Mouse (Mus musculus) embryonic facial prominence, embryonic 11.5 days (tissue): ENCODE measurements around the gene Alg6. TPM values are rescaled to one million over a fixed set of nuclear protein-coding genes. Genes with fewer than 3 reads are reported as not detected.

Source experiments
- ATAC-seq: fragments of 200-750 bp; cut with Nextera tagmentation; replicated peaks from 2 replicates; pipeline ENCODE4 v1.8.0; 2017; ENCODE audit warnings: low read depth; ENCODE audit not compliant: insufficient number of reproducible peaks, low FRiP score, low TSS enrichment
- DNase-seq: peaks from one replicate; pipeline ENCODE4 v3.0.0-alpha.2; 2015; ENCODE audit warnings: low spot score
- H3K27ac ChIP-seq: fragments of 300-500 bp; sonication (generic); replicated peaks from 2 replicates; pipeline ENCODE4 v1.5.1; 2014; ENCODE audit warnings: mild to moderate bottlenecking, low read depth, low read length, control low read depth
- H3K27me3 ChIP-seq: fragments of 300-500 bp; sonication (generic); 2 replicates; pipeline ENCODE4 v1.6.1; 2014; ENCODE audit warnings: mild to moderate bottlenecking, low read length, moderate library complexity, mixed read lengths; ENCODE audit not compliant: control insufficient read depth, insufficient read depth
- H3K36me3 ChIP-seq: fragments of 300-500 bp; sonication (generic); replicated peaks from 2 replicates; pipeline ENCODE4 v1.6.1; 2014; ENCODE audit warnings: low read depth, mild to moderate bottlenecking, low read length, moderate library complexity, mixed read lengths; ENCODE audit not compliant: control insufficient read depth, insufficient read depth
- H3K4me1 ChIP-seq: fragments of 300-500 bp; sonication (generic); 2 replicates; pipeline ENCODE4 v1.6.1; 2014; ENCODE audit warnings: low read length, mixed read lengths; ENCODE audit not compliant: control insufficient read depth, insufficient read depth
- H3K4me2 ChIP-seq: fragments of 300-500 bp; sonication (generic); 2 replicates; pipeline ENCODE4 v1.6.1; 2014; ENCODE audit warnings: low read depth, mild to moderate bottlenecking, control low read depth, low read length, moderate library complexity
- H3K4me3 ChIP-seq: fragments of 300-500 bp; sonication (generic); 2 replicates; pipeline ENCODE4 v1.5.1; 2014; ENCODE audit warnings: low read depth, low read length, control low read depth
- H3K9ac ChIP-seq: fragments of 300-500 bp; sonication (generic); replicated peaks from 2 replicates; pipeline ENCODE4 v1.6.1; 2014; ENCODE audit warnings: mild to moderate bottlenecking, control low read depth, low read length
- H3K9me3 ChIP-seq: fragments of 300-500 bp; sonication (generic); replicated peaks from 2 replicates; pipeline ENCODE4 v1.6.1; 2016; ENCODE audit warnings: mild to moderate bottlenecking, low read length, inconsistent platforms, mixed read lengths; ENCODE audit not compliant: control insufficient read depth
- WGBS: fragments of 180-500 bp; shearing (Covaris S2); extraction: QIAGEN DNeasy Blood & Tissue Kit; methylation state at CpG from one replicate; pipeline ENCODE4 v1.1.7; 2014; 5-methylcytosine and 5-hydroxymethylcytosine counted together
- polyA plus RNA-seq: library from polyadenylated mRNA; unstranded; fragments of >200 nt; fragmentation: Nextera tagmentation; extraction: Ambion mirVana; gene quantifications from 2 replicates; pipeline ENCODE4 v1.2.1, GENCODE M21; 2014

Gene Alg6
- 19.8 and 20.4 TPM in 2 replicates for polyA plus RNA-seq

- Histone ChIP-seq H3K4me3 (peak within 1 kb of the TSS; percentile 63), H3K27ac (peak within 1 kb of the TSS; percentile 39; the same call in 1 of the 2 replicates), H3K9me3 (no peaks in the 10 kb centered on the region), H3K4me2 (peak within 1 kb of the TSS; percentile 71), H3K36me3 (0 out of 2 replicates have a peak, but pooled peaks cover 3% of the 10 kb centered on the region), H3K4me1 (no peaks in the 10 kb centered on the region), H3K27me3 (no peaks in the 10 kb centered on the region), H3K9ac (peak within 1 kb of the TSS; percentile 83)
- peak; percentile 87 for ATAC-seq
- DNase-seq = peak; percentile 95
- WGBS = 4% methylated on average over 43 of the region's 46 CpGs
Observed at GRCm38 (mm10) chr4:99714904-99715782, at the start of gene Alg6. TSS of gene Alg6 (plus strand) at chr4:99715664.

DNA sequence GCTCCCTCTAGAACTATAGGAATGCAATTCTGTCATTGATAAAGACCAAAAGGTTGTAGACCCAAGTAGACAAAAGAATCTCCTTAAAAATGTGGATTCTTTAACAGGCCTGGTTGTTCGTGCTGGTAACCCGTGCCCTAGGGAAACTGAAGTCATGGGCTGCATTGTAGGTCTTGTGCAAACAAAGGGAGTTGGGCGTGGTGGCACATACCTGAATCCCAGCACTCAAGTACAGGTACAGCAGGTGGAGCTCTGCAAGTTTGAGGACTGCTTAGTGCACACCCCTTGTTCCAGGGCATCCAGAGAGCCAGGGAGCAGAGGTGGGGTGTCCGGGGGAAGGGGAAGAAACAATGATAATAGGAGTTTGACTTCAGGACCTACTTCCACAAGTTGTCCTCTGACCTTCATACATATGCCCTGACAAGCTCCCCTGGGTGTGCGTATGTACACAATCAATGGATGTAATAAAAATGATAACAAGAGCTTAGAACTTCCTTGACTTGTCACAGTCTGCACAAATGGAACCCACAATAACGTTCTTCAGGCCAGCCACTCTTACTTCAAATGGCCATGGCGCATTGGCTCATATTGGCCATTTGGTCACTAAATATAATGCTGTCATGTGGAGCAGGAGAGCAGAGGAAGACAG lies 45.1 kb upstream of the Alg6 start:
- 87% methylated on average over 7 of the region's 7 CpGs for WGBS
- Histone ChIP-seq H3K9me3 (no peaks in the 10 kb centered on the region), H3K4me3 (no peak overlapping the region), H3K27me3 (no peaks in the 10 kb centered on the region), H3K4me2 (no peak overlapping the region), H3K36me3 (no peaks in the 10 kb centered on the region), H3K9ac (no peak overlapping the region), H3K27ac (no peak overlapping the region), H3K4me1 (no peaks in the 10 kb centered on the region)
- DNase-seq (no peak), ATAC-seq (no peak)

DNA sequence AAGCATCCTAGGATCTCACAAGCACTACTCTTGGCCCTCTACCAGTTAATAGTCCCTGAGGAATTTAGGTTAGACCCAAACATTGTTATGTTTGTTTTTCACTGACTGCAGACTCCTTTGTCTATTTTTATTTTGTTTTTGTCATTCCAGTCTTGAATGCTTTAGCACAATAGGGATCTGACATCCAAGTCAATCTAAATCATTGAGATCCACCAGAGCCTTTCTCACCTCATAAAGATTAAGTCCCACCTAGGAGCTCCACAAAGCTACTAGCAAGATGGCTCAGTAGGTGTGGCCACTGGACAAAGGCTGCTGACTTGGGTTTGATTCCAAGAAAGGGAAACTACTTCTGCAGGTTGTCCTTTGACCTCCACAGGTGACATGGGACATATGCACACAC lies 40.3 kb upstream of the Alg6 start:
- no peak overlapping the region for H3K9ac ChIP-seq
- no peak for DNase-seq

GRCm38 (mm10) chr4:99683941-99684340 lies 31.5 kb upstream of the Alg6 start:
- Histone ChIP-seq H3K9ac (no peak overlapping the region), H3K36me3 (no peaks in the 10 kb centered on the region), H3K27ac (no peak overlapping the region), H3K4me3 (no peak overlapping the region), H3K4me2 (no peak overlapping the region), H3K4me1 (no peaks in the 10 kb centered on the region), H3K9me3 (no peaks in the 10 kb centered on the region), H3K27me3 (no peaks in the 10 kb centered on the region)
- 89% methylated on average over 6 of the region's 6 CpGs for WGBS
- no peak for ATAC-seq
- DNase-seq = no peak

More for the DNA sequence above, 40.3 kb upstream of the Alg6 start:
- no peaks in the 10 kb centered on the region for H3K27me3 ChIP-seq
- no peaks in the 10 kb centered on the region for H3K9me3 ChIP-seq
- H3K36me3 ChIP-seq = no peaks in the 10 kb centered on the region
- ATAC-seq = no peak
- no peak overlapping the region for H3K4me3 ChIP-seq
- H3K27ac ChIP-seq = no peak overlapping the region
- H3K4me1 ChIP-seq = no peaks in the 10 kb centered on the region
- no peak overlapping the region for H3K4me2 ChIP-seq

DNA sequence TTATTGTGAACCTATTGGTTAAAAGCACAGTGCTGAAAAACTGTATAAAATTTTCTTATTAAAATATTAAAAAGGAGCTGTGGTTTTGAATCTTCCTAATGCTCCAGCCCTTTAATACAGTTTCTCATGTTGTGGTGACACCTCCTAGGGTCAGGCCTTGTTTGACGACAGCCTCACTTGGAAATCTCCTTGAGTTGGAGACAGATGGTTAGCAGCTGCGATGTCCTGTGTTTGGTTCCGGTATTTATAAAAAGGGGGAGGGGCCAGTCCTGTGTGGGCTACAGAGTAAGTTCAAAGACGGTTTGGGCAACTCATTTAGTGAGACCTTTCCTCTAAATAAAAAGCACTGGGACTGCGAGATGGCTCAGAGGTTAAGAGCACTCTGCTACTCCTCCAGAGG lies 29.2 kb upstream of the Alg6 start:
- ATAC-seq (no peak), DNase-seq (no peak)
- Histone ChIP-seq H3K36me3 (no peaks in the 10 kb centered on the region), H3K9me3 (no peaks in the 10 kb centered on the region), H3K4me3 (no peak overlapping the region), H3K27me3 (no peaks in the 10 kb centered on the region), H3K4me2 (no peak overlapping the region), H3K27ac (no peak overlapping the region), H3K9ac (no peak overlapping the region), H3K4me1 (no peaks in the 10 kb centered on the region)
- 58% methylated on average over 5 of the region's 5 CpGs for WGBS

GRCm38 (mm10) chr4:99712583-99713183 lies 2.8 kb upstream of the Alg6 start:
- no peak for DNase-seq
- Histone ChIP-seq H3K9ac (no peak overlapping the region), H3K9me3 (no peaks in the 10 kb centered on the region), H3K27ac (no peak overlapping the region), H3K4me3 (no peak overlapping the region), H3K4me2 (no peak overlapping the region), H3K36me3 (no peaks in the 10 kb centered on the region), H3K4me1 (no peaks in the 10 kb centered on the region), H3K27me3 (no peaks in the 10 kb centered on the region)
- 86% methylated on average over 6 of the region's 6 CpGs for WGBS
- no peak for ATAC-seq

GRCm38 (mm10) chr4:99713971-99714370 lies 1.5 kb upstream of the Alg6 start:
- Histone ChIP-seq H3K27ac (no peak overlapping the region), H3K36me3 (no peaks in the 10 kb centered on the region), H3K9ac (no peak overlapping the region), H3K4me2 (no peak overlapping the region), H3K4me1 (no peaks in the 10 kb centered on the region), H3K27me3 (no peaks in the 10 kb centered on the region), H3K9me3 (no peaks in the 10 kb centered on the region), H3K4me3 (no peak overlapping the region)
- WGBS = 86% methylated on average over 6 of the region's 6 CpGs
- ATAC-seq (no peak), DNase-seq (no peak)
